Mouse (Mus musculus): ENCODE results near the gene Fbxo17.
"Not testable (repeated sequence)": the region's sequence is repeated elsewhere in the genome, so short reads cannot be mapped to it uniquely, and the experiment has no call there.

GRCm38 (mm10) chr7:28672786-28673185 is 43.8 kb upstream of the Fbxo17 start:
- TF ChIP-seq POLR2A (IDR thresholded peaks at IDR 0.05; ENCODE audit: control insufficient read depth, extremely low read depth, insufficient read depth, low read length, poor library complexity); CTCF (IDR thresholded peaks at IDR 0.05; ENCODE audit: borderline replicate concordance, control insufficient read depth, extremely low read depth, insufficient read depth, low read length, poor library complexity): not testable (repeated sequence)
